Mouse (Mus musculus) hindbrain, postnatal 0 days (tissue): ENCODE measurements at regions not wholly inside any gene's neighbourhood (a gene's known extent, or its start where the extent isn't known, plus 50 kb on each side); places are given as distances from the start of the nearest gene placed in this dataset.

Source experiments
- ATAC-seq: fragments of 200-750 bp; cut with Nextera tagmentation; 2 replicates; pipeline ENCODE4 v1.8.0; 2017; ENCODE audit warnings: mild to moderate bottlenecking, moderate TSS enrichment, moderate library complexity
- DNase-seq: peaks from one replicate; pipeline ENCODE4 v3.0.0-alpha.2; 2015; ENCODE audit warnings: low spot score
- H3K27ac ChIP-seq: fragments of 300-500 bp; sonication (generic); 2 replicates; pipeline ENCODE4 v1.5.1; 2014; ENCODE audit warnings: mild to moderate bottlenecking
- H3K27me3 ChIP-seq: fragments of 300-500 bp; sonication (generic); 2 replicates; pipeline ENCODE4 v1.6.1; 2014; ENCODE audit warnings: low read length, mixed read lengths; ENCODE audit not compliant: insufficient read depth
- H3K36me3 ChIP-seq: fragments of 300-500 bp; sonication (generic); 2 replicates; pipeline ENCODE4 v1.6.1; 2014; ENCODE audit warnings: low read length, mixed read lengths; ENCODE audit not compliant: insufficient read depth
- H3K4me1 ChIP-seq: fragments of 300-500 bp; sonication (generic); 2 replicates; pipeline ENCODE4 v1.6.1; 2014; ENCODE audit warnings: antibody characterized with exemption, low read length, mixed read lengths; ENCODE audit not compliant: insufficient read depth
- H3K4me2 ChIP-seq: fragments of 300-500 bp; sonication (generic); 2 replicates; pipeline ENCODE4 v1.6.1; 2014; ENCODE audit warnings: low read depth, mild to moderate bottlenecking, low read length, moderate library complexity, mixed read lengths
- H3K4me3 ChIP-seq: fragments of 300-500 bp; sonication (generic); 2 replicates; pipeline ENCODE4 v1.5.1; 2014; ENCODE audit warnings: low read length
- H3K9ac ChIP-seq: fragments of 300-500 bp; sonication (generic); replicated peaks from 2 replicates; pipeline ENCODE4 v1.6.1; 2014; ENCODE audit warnings: mild to moderate bottlenecking, low read length, moderate library complexity, mixed read lengths
- H3K9me3 ChIP-seq: fragments of 300-500 bp; sonication (generic); 2 replicates; pipeline ENCODE4 v1.6.1; 2016; ENCODE audit warnings: low read length, mixed read lengths
- CTCF ChIP-seq: IDR thresholded peaks from 2 replicates; pipeline ENCODE4 v1.5.1; 2016; ENCODE audit warnings: antibody characterized with exemption, control low read depth, low read depth
- WGBS: fragments of 180-500 bp; shearing (Covaris S2); extraction: QIAGEN DNeasy Blood & Tissue Kit; methylation state at CpG from one replicate; pipeline ENCODE4 v1.1.7; 2014; 5-methylcytosine and 5-hydroxymethylcytosine counted together

GRCm38 (mm10) chr15:18052219-18053030 lies 766.3 kb upstream of the Cdh10 start:
- TF ChIP-seq CTCF, result peak; percentile 39
- no peaks in the 10 kb centered on the region for H3K9me3 ChIP-seq
- no peak overlapping the region for H3K4me2 ChIP-seq
- H3K36me3 ChIP-seq, result no peaks in the 10 kb centered on the region
- no peaks in the 10 kb centered on the region for H3K4me1 ChIP-seq
- H3K27me3 ChIP-seq, result no peaks in the 10 kb centered on the region
- no peak overlapping the region for H3K27ac ChIP-seq
- DNase-seq (peak; percentile 84), ATAC-seq (peak; percentile 96)
- no peak overlapping the region for H3K9ac ChIP-seq
- whole genome bisulfite sequencing, result 26% methylated on average over 3 of the region's 3 CpGs
- no peak overlapping the region for H3K4me3 ChIP-seq

- ATAC-seq (no peak), DNase-seq (no peak)
- no peak for TF ChIP-seq CTCF
- no peak overlapping the region for H3K9ac ChIP-seq
- H3K27me3 ChIP-seq, result no peaks in the 10 kb centered on the region
- no peaks in the 10 kb centered on the region for H3K36me3 ChIP-seq
- no peak overlapping the region for H3K4me3 ChIP-seq
- H3K27ac ChIP-seq, result no peak overlapping the region
- 91% methylated on average over 3 of the region's 3 CpGs for WGBS
- no peaks in the 10 kb centered on the region for H3K9me3 ChIP-seq
- H3K4me2 ChIP-seq, result no peak overlapping the region
- H3K4me1 ChIP-seq, result no peaks in the 10 kb centered on the region
Measured at GRCm38 (mm10) chr15:18065515-18065914, 753.2 kb upstream of the Cdh10 start.

- DNase-seq (no peak), ATAC-seq (no peak)
Measured at GRCm38 (mm10) chr15:18079644-18080043, 739.1 kb upstream of the Cdh10 start.

More at GRCm38 (mm10) chr15:18079644-18080043, 739.1 kb upstream of the Cdh10 start:
- H3K4me2 ChIP-seq, result no peak overlapping the region
- H3K27me3 ChIP-seq, result no peaks in the 10 kb centered on the region
- H3K9me3 ChIP-seq, result no peaks in the 10 kb centered on the region
- 69% methylated on average over 1 of the region's 1 CpGs for WGBS
- no peaks in the 10 kb centered on the region for H3K36me3 ChIP-seq
- no peak overlapping the region for H3K27ac ChIP-seq
- H3K9ac ChIP-seq, result no peak overlapping the region
- no peaks in the 10 kb centered on the region for H3K4me1 ChIP-seq
- no peak overlapping the region for H3K4me3 ChIP-seq
- no peak for TF ChIP-seq CTCF
